Mouse (Mus musculus): ENCODE data around the gene Tuft1. TPM values are rescaled to one million over a fixed set of nuclear protein-coding genes. Genes with fewer than 3 reads are reported as not detected.
A peak's percentile ranks its signal among the peaks of the same experiment; 100 is the strongest.
"Not testable (repeated sequence)": the region's sequence is repeated elsewhere in the genome, so short reads cannot be mapped to it uniquely, and the experiment has no call there.

Gene Tuft1
- polyA plus RNA-seq (2014; fragmentation: Nextera tagmentation; extraction: Ambion mirVana) = 4.2 and 5.8 TPM in 2 replicates

DNA sequence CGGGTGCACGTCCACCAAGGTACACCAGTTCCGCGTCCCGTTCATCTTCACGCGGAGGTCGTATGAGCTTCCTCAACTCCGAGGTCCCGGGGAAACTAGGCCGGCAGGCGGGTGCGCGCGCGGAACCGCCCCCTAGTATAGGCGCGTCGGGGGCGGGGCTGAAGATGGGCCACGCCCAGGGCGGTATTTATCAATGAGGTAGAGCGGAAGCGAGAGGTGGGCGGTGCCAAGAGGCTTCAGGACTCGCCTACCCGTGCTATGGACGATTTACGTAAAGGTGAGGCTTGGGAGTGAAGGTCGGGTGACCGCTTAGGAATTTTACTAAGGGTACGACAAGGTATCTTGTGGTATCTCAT is at the start of gene Tuft1:
Tuft1 (minus strand) TSS at position 133 of the 356 bp plus-strand sequence.
- H3K27me3 ChIP-seq (ENCODE audit: control insufficient read depth, insufficient read depth, low read length); H3K4me1 ChIP-seq (ENCODE audit: control insufficient read depth, insufficient read depth, low read length); H3K9me3 ChIP-seq (ENCODE audit: control insufficient read depth, low read length); H3K36me3 ChIP-seq (ENCODE audit: control insufficient read depth, insufficient read depth, low read length); H3K9ac ChIP-seq (replicated peaks; ENCODE audit: low read depth, low read length); H3K27ac ChIP-seq (ENCODE audit: low read depth, low read length): not testable (repeated sequence)
- peak within 1 kb of the TSS; percentile 28 for H3K4me3 ChIP-seq (ENCODE audit: low read depth, low read length)
- peak within 1 kb of the TSS; percentile 54 for H3K4me2 ChIP-seq (ENCODE audit: low read depth, low read length)
- WGBS = 0% methylated on average over 17 of the region's 33 CpGs
- ATAC-seq (ENCODE audit: low read depth) = peak; percentile 94

DNA sequence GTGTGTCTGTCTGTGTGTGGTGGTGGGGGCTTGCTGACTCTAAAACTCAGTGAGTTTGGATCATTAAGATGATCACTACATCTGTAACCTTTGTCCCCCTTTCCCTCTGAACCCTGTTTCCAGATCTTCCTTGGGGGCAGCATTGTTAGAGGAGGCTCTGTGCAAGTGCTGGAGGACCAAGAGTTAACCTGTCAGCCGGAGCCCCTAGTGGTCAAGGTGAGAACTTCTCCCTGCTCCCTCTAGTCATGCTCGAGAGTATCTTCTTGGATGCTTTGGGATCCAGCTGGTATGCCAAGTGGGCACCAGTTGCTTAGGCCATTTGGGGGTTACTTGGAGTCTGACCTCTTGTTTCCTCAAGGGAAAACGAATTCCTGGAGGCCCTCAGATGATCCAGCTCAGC is 44.7 kb upstream of the Tuft1 start:
- H3K36me3 ChIP-seq (ENCODE audit: control insufficient read depth, insufficient read depth, low read length); H3K4me1 ChIP-seq (ENCODE audit: control insufficient read depth, insufficient read depth, low read length); H3K27me3 ChIP-seq (ENCODE audit: control insufficient read depth, insufficient read depth, low read length); H3K4me2 ChIP-seq (ENCODE audit: low read depth, low read length); H3K9ac ChIP-seq (replicated peaks; ENCODE audit: low read depth, low read length); H3K9me3 ChIP-seq (ENCODE audit: control insufficient read depth, low read length); ATAC-seq (ENCODE audit: low read depth); H3K4me3 ChIP-seq (ENCODE audit: low read depth, low read length); H3K27ac ChIP-seq (ENCODE audit: low read depth, low read length): not testable (repeated sequence)
- 28% methylated on average over 2 of the region's 3 CpGs for WGBS

DNA sequence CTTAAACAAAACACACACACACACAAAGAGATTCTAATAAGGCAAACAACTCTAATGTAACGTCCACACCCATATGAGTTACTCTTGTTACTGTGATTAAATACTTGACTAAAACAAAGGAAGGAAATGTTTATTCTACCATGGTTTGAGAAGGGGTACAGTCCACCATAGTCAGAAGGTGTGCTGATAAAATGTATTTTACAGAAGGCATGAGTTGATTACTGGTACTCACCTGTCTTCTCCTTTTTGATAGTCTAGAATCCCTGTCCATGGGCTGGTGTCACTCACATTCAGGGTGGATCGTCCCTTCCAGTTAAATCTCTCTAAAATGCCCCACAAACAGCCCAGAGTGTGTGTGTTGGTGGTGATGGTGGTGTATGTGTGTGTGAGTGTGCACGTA is 44.2 kb upstream of the Tuft1 start:
- no peak overlapping the region for H3K4me3 ChIP-seq (ENCODE audit: low read depth, low read length)
- H3K36me3 ChIP-seq (ENCODE audit: control insufficient read depth, insufficient read depth, low read length) = no peaks in the 10 kb centered on the region
- H3K27ac ChIP-seq (ENCODE audit: low read depth, low read length) = no peak overlapping the region
- no peak overlapping the region for H3K4me2 ChIP-seq (ENCODE audit: low read depth, low read length)
- 90% methylated on average over 3 of the region's 3 CpGs for WGBS
- H3K4me1 ChIP-seq (ENCODE audit: control insufficient read depth, insufficient read depth, low read length) = no peaks in the 10 kb centered on the region
- H3K9ac ChIP-seq (replicated peaks; ENCODE audit: low read depth, low read length) = no peak overlapping the region
- H3K27me3 ChIP-seq (ENCODE audit: control insufficient read depth, insufficient read depth, low read length) = no peaks in the 10 kb centered on the region
- no peaks in the 10 kb centered on the region for H3K9me3 ChIP-seq (ENCODE audit: control insufficient read depth, low read length)
- ATAC-seq (ENCODE audit: low read depth) = no peak

DNA sequence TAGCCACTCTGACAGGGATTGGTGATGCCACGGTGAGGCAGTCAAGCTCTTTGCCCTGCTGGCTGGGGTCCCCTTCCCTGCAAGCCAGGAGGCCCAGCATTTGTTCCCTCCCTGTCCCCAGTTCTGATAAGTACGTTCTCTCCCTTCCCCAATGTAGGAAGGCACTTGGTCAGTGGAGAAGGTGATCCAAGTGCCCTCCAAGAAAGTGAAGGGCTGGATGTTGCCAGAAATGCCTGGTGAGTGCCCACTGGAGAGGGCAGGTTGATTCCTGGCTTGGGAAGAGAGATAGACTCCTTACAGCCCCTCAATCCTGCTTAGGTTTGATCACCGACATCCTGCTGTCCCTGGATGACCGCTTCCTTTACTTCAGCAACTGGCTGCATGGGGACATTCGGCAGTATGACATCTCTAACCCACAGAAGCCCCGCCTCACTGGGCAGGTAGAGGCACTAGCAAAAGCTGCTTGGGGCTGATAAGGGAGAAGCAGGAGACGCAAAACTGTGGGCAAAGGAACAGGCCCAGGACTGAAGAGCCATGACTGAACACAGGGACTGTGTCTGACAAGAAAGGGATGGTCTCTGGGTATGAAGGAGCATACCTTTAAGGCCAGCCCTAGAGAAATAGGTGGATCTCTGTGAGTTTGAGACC is 43.6 kb upstream of the Tuft1 start:
- H3K4me2 ChIP-seq (ENCODE audit: low read depth, low read length); H3K27me3 ChIP-seq (ENCODE audit: control insufficient read depth, insufficient read depth, low read length); H3K36me3 ChIP-seq (ENCODE audit: control insufficient read depth, insufficient read depth, low read length); H3K4me1 ChIP-seq (ENCODE audit: control insufficient read depth, insufficient read depth, low read length); H3K4me3 ChIP-seq (ENCODE audit: low read depth, low read length); H3K27ac ChIP-seq (ENCODE audit: low read depth, low read length); H3K9me3 ChIP-seq (ENCODE audit: control insufficient read depth, low read length); H3K9ac ChIP-seq (replicated peaks; ENCODE audit: low read depth, low read length); ATAC-seq (ENCODE audit: low read depth): not testable (repeated sequence)
- 94% methylated on average over 5 of the region's 7 CpGs for WGBS

DNA sequence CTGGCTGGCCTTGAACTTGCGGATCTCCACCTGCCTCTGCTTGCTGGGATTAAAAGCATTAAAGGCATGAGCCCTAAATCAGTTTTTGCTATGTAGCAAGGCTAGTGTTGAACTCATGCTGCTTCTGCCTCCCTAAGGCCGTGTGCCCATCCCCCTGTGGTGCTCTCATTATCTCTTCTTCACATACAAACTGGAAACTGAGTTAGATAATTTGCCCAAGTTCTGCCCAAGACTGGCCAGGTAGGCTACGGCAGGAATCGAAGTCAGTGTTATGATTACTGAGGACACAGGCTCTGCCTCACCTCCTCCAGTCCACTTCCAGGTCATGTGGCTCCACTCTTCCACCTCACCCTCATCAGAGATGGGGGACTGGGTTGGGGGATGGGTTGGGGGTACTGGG is 37.6 kb upstream of the Tuft1 start:
- not testable (repeated sequence) for H3K27ac ChIP-seq (ENCODE audit: low read depth, low read length); H3K4me2 ChIP-seq (ENCODE audit: low read depth, low read length); H3K36me3 ChIP-seq (ENCODE audit: control insufficient read depth, insufficient read depth, low read length); H3K27me3 ChIP-seq (ENCODE audit: control insufficient read depth, insufficient read depth, low read length); H3K4me1 ChIP-seq (ENCODE audit: control insufficient read depth, insufficient read depth, low read length); H3K4me3 ChIP-seq (ENCODE audit: low read depth, low read length); H3K9ac ChIP-seq (replicated peaks; ENCODE audit: low read depth, low read length); ATAC-seq (ENCODE audit: low read depth); H3K9me3 ChIP-seq (ENCODE audit: control insufficient read depth, low read length)
- 91% methylated on average over 4 of the region's 4 CpGs for WGBS

DNA sequence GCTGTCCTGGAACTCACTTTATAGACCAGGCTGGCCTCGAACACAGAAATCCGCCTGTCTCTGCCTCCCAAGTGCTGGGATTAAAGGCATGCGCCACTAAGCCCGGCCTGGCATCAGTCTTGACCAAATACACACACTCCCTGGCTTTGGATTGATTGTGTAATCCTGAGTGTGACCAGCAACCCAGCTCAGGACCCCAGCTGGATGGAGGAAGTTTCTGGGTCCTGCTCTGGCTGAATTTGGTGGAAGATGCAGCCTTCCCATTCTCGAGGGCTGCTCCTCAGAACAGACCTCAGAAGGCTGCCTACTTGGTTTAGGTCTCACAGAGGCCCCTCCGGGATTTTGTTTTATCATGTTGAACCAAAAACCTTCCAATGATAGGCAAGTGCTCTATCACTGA is 36.9 kb upstream of the Tuft1 start:
- H3K4me2 ChIP-seq (ENCODE audit: low read depth, low read length); H3K4me3 ChIP-seq (ENCODE audit: low read depth, low read length); H3K9me3 ChIP-seq (ENCODE audit: control insufficient read depth, low read length); H3K27me3 ChIP-seq (ENCODE audit: control insufficient read depth, insufficient read depth, low read length); H3K36me3 ChIP-seq (ENCODE audit: control insufficient read depth, insufficient read depth, low read length); ATAC-seq (ENCODE audit: low read depth); H3K4me1 ChIP-seq (ENCODE audit: control insufficient read depth, insufficient read depth, low read length); H3K9ac ChIP-seq (replicated peaks; ENCODE audit: low read depth, low read length); H3K27ac ChIP-seq (ENCODE audit: low read depth, low read length): not testable (repeated sequence)
- 90% methylated on average over 6 of the region's 6 CpGs for WGBS

DNA sequence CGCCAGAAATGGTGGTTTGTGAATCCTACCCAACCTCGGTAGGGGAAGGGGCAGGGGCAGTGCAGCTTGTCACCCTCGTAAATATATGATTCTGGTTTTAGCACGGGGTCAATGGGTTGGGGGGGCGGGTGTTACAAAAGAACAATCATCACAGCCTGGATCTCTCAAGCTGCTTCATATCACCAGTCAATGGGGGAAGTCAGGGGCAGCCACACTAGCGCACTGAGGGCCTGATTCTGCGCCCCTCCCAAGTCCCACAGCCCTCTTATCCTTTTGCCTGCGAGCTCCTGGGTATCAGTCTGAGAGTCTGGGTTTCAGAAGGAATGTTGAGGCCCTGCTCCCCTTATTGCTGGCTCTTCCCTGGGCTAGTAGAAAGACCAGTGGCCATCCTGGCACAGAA is 35.2 kb upstream of the Tuft1 start:
- H3K9ac ChIP-seq (replicated peaks; ENCODE audit: low read depth, low read length); H3K4me2 ChIP-seq (ENCODE audit: low read depth, low read length); H3K4me3 ChIP-seq (ENCODE audit: low read depth, low read length); H3K9me3 ChIP-seq (ENCODE audit: control insufficient read depth, low read length); H3K4me1 ChIP-seq (ENCODE audit: control insufficient read depth, insufficient read depth, low read length); ATAC-seq (ENCODE audit: low read depth); H3K27ac ChIP-seq (ENCODE audit: low read depth, low read length); H3K36me3 ChIP-seq (ENCODE audit: control insufficient read depth, insufficient read depth, low read length); H3K27me3 ChIP-seq (ENCODE audit: control insufficient read depth, insufficient read depth, low read length): not testable (repeated sequence)
- 36% methylated on average over 5 of the region's 8 CpGs for WGBS

DNA sequence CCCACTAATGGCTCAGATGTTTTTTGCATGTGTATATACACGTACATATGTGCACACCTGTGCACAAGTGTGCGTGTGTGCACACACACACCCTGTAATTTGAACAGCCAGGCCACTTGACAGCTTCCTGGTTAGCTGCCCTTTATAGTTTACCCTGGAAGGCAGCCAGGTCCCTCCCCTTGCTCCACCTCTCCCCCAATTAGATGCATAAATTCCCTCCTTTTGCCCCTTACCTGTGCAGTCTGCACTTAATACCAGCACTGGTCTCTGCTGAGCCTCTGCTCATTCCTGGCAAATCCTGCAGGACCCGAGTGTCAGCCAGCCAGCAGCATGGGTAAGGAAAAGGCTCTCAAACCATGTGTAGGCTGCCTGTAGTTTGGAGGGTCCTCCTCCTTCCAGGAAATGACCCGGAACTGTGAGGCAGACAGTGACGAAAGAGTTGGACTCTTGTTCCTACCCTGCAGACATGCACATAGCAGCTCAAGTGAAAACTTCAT is 34.7 kb upstream of the Tuft1 start, which contains the start of gene Selenbp2:
Selenbp2 (plus strand) TSS at position 228 of the 497 bp plus-strand sequence.
- H3K9ac ChIP-seq (replicated peaks; ENCODE audit: low read depth, low read length) = no peak within 1 kb of the TSS

DNA sequence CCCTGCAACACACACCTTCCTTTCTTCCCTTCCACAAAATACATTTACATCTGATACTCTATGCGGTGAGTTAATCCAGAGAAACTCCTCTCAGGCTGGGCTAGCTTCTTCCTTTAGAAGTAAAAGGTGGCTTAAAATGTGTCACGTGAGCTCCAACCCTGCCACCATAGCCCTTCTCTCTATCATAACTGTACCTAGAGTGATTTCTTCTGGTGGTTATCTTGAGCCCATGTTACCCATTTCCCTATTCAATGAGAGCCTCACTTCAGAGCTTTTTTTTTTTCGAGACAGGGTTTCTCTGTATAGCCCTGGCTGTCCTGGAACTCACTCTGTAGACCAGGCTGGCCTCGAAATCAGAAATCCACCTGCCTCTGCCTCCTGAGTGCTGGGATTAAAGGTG is 33.0 kb upstream of the Tuft1 start:
- H3K27me3 ChIP-seq (ENCODE audit: control insufficient read depth, insufficient read depth, low read length); H3K4me3 ChIP-seq (ENCODE audit: low read depth, low read length); H3K36me3 ChIP-seq (ENCODE audit: control insufficient read depth, insufficient read depth, low read length); H3K4me1 ChIP-seq (ENCODE audit: control insufficient read depth, insufficient read depth, low read length); H3K9ac ChIP-seq (replicated peaks; ENCODE audit: low read depth, low read length); H3K4me2 ChIP-seq (ENCODE audit: low read depth, low read length); H3K9me3 ChIP-seq (ENCODE audit: control insufficient read depth, low read length); ATAC-seq (ENCODE audit: low read depth); H3K27ac ChIP-seq (ENCODE audit: low read depth, low read length): not testable (repeated sequence)
- 93% methylated on average over 4 of the region's 4 CpGs for WGBS

More for the DNA sequence above, 34.7 kb upstream of the Tuft1 start, which contains the start of gene Selenbp2:
- H3K9me3 ChIP-seq (ENCODE audit: control insufficient read depth, low read length) = no peaks in the 10 kb centered on the region
- H3K27me3 ChIP-seq (ENCODE audit: control insufficient read depth, insufficient read depth, low read length) = no peaks in the 10 kb centered on the region
- H3K4me1 ChIP-seq (ENCODE audit: control insufficient read depth, insufficient read depth, low read length) = no peaks in the 10 kb centered on the region
- no peak within 1 kb of the TSS for H3K4me3 ChIP-seq (ENCODE audit: low read depth, low read length)
- no peak within 1 kb of the TSS for H3K27ac ChIP-seq (ENCODE audit: low read depth, low read length)
- no peaks in the 10 kb centered on the region for H3K36me3 ChIP-seq (ENCODE audit: control insufficient read depth, insufficient read depth, low read length)
- 67% methylated on average over 5 of the region's 5 CpGs for WGBS
- ATAC-seq (ENCODE audit: low read depth) = no peak
- no peak within 1 kb of the TSS for H3K4me2 ChIP-seq (ENCODE audit: low read depth, low read length)

Data from neural tube, embryonic 14.5 days (tissue).